Mouse (Mus musculus) liver, postnatal 0 days (tissue): Measurements from ENCODE around the gene Gtf2b.

Experiments used
- CTCF ChIP-seq: sonication (generic); IDR thresholded peaks from 2 replicates; pipeline ENCODE4 v1.5.1; 2016; ENCODE audit warnings: antibody characterized with exemption, low read depth
- EP300 ChIP-seq: IDR thresholded peaks from 2 replicates; pipeline ENCODE4 v1.6.1; 2016; ENCODE audit warnings: antibody characterized with exemption, low read depth, mild to moderate bottlenecking

DNA sequence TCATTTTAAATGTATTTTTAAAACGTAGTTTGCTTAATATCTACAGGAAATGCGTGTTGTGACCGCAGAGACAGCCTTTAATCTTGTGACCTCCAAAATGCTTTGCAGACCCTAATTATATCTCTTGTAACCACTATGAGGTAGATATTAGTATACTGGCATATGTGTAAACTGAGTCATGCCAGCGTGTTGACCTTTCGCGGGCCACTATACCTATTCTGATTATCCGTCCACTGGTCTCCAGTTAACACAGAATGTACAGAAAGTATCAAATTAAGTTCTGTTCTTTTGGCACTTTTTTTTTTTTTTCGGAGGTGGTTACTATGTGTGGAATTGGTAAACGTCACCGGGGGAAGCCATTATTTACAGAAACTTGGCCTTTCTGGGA lies 927 bp downstream of the Gtf2b start:
- TF ChIP-seq CTCF (no peak), EP300 (no peak)
